Mouse (Mus musculus) telencephalon, adult 2 months (tissue): ENCODE measurements at regions not wholly inside any gene's neighbourhood (a gene's known extent, or its start where the extent isn't known, plus 50 kb on each side); places are given as distances from the start of the nearest gene placed in this dataset.

Experiments
- DNase-seq: peaks from one replicate; pipeline ENCODE4 v3.0.0-alpha.2; 2011; ENCODE audit warnings: low read depth, low spot score

DNA sequence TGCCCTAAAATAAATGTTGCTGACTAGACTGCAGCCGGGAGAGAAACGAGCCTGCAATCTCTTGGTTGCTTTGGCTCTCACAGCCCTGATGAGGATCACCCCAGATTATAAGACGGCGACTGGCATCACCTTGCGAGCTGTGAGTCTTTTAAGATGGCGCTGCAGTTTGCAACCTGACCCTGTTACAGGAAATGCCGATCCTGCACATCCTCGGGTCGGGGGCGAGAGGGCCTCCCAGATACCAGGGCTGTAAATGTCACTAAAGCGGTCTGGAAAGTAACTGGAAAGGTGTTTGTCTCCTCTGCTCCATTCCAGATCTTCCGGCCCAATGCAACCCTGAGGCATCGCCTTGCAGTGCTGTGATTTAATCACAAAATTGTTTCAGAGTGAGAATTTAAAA, 53.4 kb downstream of the Cartpt start:
- no peak for DNase-seq

DNA sequence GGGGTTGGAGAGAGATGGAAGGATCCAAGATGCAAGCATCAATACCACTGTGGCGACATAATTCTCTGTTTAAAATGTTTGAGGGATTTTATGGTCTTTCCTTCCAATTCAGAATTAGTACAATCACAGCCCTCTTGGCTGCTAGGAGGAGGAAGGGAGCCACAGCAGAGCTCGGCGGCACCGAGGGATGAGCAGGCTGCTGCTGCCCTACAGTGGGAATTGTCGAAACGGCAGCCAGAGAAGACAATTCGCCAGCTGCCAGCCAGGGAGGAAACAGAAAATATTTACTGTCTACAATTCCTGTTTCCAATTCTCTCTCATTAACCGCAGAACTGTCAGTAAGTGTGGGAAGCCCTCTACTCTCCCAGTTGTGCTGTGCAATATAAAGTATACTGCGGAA, 58.3 kb downstream of the Cartpt start:
- DNase-seq: no peak

DNA sequence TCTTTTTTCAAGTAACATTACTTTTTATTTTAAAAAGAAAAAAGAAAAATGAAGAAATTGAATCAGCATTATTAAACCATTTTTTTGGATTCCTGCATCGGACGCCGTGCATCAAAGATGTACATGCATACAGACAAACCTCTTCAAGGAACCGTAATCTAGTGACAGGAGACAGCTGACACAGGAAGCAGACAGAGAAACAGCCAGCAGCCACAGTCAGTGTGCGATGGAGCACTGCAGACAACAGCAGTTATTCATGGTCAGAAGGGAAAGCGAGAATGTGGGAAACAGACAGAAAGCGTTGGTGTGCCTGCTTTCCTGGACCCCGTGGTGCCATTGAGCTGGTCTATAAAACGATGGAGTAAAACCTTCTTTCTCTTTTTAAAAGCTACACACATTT, 61.4 kb downstream of the Cartpt start:
- DNase-seq: no peak

DNA sequence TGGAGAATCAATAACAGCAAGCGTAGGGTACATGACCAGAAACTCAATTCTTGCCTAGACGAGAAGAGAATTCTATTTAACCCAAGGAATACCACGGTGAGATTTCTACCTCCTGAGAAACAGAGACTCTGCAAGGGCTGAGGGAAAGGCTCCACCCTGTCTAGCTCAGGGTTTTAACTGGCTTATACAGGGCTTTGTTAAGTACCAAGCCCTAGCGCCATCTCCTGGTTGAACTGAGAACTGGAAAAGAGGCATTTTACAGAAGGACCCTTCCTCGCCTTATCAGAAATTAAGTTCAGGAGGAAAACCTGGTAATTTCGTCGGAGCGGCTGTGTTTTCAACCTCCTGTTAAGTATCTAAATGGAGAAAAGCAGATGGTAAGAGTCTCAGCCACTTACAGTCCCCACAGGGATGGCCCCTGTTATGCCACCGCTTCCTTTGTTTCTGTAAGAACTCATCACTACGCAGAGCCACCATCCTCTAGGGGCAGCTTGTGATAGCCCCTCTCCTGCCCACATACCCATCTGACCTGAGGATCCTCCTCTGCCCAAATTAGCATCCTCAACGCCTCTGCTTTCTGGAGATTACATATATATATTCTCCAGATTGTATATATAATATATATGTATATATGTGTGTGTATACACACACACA, 63.0 kb downstream of the Cartpt start:
- peak; percentile 78 for DNase-seq

DNA sequence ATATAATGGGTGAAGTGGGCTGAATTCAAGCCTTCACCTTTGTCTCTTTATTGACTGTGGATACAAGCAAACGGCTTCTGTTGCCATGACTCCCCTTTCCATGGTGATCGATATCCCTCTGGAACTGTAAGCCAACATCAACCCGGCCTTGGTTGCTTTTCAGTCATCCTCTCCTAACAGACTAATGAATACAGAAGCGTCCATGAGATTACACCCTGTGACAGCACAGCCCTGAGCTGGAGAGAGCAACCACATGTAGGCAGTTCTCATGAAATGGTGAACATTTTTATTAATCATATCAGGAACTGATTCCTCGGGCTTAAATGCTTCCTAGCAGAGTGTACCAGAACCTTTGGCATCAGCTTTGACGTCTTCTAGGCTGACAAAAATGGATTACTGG, 63.7 kb downstream of the Cartpt start:
- no peak for DNase-seq

DNA sequence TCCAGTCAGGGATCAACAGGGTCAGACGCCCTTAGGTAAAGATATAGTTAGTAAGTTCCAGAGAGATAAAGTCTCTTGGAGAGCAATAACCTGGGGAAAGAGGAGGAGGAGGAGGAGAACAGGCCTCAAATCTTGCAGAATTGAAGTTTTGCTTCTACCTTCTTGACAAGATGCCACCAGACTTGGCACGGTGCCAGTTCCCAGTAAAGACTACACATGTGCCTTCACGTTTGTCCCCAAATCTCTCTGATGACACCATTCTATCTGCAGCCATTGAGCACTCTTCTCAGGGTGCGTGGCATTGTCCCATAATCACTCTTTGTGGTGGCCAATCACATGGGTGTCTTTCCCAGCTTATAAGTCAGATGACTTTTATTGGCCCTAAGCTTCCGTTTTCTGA, 64.3 kb downstream of the Cartpt start:
- no peak for DNase-seq

DNA sequence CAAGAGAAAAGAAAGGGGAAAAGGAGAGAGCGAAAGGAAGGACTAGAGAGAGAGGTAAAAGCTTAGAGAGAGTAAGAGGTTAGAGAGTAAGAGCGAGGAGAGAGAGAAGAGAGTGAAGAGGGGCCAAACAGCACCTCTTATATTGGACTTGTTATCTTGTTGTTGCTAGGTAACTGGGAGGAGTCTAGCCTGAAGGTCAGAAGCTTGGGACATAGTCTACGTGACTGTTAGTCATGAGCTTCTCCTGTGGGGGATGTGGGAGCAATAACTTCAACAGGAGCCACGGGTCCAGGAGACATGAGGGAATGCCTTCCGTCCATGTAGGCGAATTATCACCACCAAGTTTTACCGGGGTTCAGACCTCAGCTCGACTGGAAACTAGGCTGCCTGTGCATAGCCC, 65.4 kb downstream of the Cartpt start:
- DNase-seq: no peak

DNA sequence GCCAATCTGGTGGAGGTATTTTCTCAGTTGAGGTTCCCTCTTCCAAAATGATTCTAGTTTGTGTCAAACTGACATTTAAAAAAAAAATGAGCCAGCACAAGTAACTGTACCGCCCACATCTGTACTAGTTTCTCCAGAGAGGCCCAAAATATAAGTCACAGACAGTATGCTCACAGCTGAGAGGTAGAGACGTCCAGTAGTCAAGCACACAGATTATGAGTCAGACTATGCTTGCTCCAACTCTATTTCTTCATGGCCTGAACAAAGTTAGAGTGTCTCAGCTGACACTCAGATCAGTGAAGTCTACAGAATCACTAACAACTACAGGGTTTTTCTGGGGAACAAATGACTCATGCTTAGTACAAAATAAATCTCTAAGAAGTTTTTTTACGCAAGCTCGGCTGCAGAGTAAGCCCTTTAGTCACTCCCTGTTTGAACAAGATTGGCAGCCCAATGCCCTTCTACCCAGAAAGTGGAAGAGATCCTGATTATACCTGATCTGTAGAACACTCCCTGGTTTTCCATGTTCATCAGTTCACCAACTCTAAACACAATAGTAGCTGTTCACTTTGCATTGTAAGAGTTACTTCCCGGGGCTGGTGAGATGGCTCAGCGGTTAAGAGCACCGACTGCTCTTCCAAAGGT, 70.7 kb downstream of the Cartpt start:
- peak; percentile 88 for DNase-seq

DNA sequence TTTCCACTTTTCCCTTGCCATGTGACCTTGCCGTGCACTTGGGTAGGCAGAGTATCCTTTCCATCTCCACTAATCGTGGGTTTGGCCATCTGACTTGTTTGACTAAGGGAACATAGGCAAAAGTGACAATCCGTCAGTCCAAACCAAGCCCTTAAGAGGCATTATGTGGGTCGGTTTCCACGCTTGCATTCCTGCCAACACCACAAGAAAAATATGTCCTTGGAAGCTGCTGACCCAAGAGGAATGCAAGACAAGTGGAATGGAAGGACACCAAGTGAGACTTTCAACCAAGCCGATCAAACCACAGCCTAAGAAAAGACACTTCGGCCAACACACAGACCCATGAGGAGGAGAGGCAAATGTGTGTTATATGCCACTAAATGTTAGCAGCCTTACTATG, 73.3 kb downstream of the Cartpt start:
- no peak for DNase-seq

DNA sequence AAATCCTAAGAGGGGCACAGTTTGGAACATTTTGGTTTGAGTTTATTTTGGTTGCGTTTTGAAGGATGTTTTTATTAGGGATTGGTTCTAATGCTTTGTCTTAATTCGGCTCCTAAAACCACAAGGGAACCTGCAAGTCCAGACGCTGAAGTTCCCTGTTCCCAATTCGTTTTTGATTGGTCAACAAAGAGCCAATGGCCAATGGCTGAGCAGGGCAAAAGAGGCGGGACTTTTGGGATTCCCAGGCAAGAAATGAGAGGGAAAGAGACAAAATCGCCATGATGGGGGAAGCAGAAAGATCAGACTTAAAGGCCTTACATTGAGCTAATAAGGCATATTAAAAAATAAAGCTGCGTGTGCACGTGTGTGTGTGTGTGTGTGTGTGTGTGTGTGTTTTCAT, 76.3 kb downstream of the Cartpt start:
- DNase-seq: no peak

DNA sequence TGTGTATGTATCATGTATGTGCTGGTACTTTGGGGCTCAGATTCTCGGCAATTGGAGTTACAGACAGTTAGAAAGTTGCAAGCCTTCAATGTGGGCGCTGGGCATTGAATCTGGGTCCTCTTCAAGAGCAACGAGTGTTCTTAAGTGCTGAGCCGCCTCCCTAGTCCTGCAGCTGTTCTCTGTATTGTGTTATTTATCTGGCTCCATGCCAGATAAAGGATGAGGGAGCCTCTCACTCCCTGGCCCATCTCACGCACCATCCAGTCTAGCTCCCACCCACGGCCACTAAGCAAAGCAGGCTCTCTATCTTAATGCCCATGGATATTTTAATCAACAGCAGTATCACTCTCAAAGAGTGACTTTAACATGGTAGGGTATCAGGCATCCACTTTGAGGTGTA, 84.2 kb downstream of the Cartpt start:
- no peak for DNase-seq

DNA sequence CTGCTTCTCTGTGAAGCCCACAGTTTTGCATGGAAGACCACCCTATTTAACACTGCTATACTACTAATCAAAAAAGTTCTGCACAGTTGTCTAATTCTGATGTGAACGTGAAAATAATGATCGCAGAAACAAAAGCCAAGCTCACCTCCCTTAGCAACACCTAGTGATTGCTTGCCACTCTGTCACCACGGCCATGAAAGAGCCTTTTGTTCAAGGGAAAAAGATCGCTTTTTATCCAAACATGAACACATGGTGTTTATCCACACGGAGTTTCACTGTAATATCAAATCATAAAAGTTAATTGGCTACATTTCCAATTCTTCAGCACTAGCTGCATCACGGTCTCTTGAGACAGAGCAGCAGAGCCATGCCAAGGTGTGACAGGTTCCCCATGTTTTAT, 85.1 kb downstream of the Cartpt start:
- no peak for DNase-seq

DNA sequence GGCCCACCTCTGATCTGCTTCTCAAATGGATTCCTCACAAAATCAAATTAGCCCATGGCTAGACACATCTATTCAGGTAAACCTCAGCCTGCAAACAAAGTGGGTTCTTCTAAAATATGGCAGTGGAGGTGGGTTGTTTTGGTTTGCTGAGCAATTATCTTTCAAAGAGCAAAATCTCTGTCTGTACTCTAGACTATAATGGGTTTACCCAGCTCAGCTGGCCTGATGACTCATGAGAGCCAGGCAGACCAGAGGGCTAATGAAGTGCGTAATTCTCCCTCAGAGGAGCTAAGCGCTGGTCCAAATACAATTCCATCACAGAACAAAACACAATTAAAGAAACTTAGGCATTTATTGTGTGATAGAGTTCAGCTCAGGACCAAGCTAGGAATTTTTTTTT, 86.1 kb downstream of the Cartpt start:
- no peak for DNase-seq

DNA sequence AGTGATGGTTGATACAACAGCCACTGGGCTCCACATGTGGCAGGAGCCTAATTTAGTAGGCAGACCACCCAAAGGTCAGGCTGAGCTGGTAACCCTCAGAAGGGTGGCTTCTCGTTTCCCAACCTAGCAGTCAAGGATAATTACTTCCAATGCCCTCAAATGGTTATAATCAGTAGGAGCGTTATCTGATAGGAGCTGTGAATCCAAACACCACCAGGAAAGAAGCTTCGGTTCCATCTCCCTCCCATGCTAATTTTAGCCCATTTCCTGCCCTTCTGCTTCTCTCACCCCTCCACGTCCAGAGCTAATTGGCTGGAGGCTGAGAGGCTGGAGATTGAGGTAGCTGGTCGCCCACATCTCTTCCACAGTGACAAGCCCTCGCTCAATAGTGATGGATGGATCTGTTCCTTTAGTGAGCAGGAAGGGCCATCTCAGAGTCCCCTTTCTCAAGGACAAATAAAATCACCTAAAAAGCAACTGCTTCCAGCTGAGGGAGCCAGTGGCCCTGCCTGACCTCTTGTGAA, 86.8 kb downstream of the Cartpt start:
- DNase-seq: no peak

DNA sequence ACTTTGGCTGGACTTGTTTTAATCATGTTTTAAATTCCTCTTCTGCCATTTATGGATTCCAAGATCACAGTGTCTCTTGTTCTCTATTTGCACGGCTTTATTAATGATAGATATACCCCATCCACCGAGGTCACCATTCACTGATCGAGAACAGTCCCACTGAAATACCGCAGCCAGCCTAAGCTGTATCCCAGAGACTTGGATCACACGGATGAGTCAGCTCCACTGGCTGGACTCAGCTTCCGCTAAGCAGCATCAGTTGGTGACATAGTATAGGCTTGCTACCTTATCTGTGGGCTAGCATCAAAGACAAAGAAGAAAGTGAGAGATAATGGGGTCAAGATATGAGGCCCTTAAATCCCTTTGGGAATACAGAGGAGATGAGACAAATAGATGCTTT, 106.4 kb downstream of the Cartpt start:
- no peak for DNase-seq

DNA sequence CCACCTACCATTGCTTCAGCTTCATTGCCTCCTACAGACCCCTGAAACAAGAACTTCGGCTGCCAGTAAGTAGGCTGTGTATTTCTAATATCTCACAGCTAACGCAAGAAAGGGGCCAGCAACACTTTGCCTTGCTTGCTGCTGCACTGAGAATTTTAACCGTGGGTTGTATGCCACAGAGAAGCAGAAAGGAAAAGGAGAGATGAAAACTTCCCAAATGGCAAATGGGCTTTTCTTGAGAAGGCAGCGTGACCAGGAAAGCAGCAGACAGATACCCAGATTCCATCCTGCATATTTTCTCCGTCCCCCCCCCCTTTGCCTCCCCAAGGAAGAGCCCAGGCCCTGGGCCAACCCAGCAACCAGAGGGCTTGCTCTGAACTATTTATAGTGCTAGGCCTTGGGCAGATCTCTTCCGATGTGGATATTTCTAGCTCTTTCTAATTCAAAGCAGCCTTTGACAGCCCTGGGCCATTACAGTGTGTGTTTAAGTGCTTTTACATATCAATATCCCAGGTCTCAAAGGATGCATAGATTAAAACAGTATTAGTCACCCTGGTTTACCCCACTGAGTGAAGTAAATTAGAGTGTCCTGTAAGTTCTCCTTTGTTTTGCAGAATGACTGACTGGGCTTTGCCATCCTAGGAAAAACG, 107.0 kb downstream of the Cartpt start:
- DNase-seq: no peak

DNA sequence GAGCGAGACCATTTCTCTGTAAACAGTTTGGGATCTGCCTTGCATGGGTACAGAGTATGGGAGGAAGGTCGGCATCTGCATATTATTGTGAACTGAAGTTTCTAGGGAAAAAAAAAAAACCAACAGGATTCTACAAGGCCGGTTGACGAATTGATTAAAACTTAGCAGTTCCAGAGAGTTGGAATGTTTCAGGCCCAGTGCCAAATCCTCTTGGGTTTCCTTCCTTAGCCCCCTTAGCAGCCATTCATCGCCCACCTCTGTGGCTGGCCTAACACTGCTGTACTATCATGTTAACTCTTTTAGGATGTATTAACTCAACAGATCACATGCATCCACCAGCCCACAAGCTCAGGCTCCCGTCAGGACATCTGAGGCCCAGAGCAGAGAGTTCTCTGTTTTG, 107.9 kb downstream of the Cartpt start:
- DNase-seq: no peak

DNA sequence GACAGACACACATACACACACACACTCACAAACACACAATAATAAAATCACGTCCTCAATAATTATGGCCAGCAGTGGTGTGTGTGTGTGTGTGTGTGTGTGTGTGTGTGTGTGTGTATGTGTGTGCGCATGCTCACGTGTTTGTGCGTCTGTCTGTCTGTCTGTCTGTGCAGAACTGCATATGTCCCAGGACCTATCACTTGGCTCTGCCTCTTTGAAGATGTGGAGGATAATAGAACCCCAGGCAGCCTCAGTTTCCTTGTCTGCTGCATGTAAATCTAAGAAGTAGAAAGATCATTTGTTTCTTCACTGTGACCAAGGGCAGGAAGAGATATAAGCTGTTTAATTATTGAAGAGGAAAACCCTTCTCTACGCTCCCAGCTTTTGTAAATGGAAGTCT, 109.9 kb downstream of the Cartpt start:
- DNase-seq: no peak

DNA sequence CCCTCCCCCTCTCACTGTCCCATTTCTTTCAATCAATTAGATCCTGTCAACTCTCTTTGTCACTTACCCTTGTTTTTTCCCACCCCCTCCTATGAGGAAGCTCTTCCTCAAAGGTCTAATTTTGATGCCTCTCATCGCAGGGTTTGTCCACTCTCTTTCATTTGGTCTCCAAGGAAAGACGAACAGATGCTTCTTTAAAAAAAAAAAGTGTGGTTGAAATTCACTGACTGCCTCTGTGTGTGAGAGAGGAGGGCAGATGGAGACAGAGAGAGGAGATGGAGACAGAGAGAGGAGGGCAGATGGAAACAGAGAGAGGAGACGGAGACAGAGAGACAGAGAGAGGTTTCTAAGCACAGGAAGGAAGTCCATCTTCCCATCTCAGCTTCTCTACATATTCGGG, 113.1 kb downstream of the Cartpt start:
- no peak for DNase-seq

DNA sequence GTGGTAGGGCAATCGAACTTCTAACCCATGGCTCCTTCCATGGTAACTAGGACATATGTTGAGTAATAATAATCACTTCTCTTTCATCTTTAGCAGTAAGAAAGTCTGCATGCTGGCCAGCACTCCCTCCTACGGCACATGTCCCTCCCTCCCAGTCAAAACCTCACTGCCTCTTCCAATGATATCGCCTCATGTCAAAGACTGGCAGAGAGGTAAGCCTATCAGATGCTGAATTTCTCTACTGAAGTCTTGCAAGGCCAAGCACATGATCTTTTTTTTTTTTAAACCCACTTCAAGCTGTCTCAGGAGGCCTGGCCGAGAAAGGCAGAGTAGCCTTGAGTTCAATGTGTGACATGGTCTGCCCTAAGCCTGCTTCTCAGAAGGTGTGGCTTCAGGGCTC, 115.5 kb downstream of the Cartpt start:
- no peak for DNase-seq

DNA sequence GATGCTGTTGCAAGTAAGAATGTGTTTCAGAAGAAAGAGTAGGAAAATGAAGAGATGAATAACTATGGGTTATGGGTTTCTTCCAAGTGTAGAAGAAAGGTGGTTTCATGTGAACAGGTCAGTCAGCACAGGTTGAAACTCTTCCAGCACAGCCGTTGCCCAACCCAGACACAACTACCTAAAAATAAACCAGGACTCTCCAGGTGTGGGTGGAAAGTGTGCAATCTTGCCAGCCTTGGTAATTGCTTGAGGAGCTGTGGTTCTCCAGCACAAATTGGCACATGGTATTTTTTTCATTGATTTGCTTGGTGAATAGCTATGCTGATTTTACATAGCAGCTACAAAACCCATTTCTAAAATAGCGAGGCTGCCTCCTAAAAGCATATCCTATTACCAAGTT, 116.6 kb downstream of the Cartpt start:
- DNase-seq: no peak

DNA sequence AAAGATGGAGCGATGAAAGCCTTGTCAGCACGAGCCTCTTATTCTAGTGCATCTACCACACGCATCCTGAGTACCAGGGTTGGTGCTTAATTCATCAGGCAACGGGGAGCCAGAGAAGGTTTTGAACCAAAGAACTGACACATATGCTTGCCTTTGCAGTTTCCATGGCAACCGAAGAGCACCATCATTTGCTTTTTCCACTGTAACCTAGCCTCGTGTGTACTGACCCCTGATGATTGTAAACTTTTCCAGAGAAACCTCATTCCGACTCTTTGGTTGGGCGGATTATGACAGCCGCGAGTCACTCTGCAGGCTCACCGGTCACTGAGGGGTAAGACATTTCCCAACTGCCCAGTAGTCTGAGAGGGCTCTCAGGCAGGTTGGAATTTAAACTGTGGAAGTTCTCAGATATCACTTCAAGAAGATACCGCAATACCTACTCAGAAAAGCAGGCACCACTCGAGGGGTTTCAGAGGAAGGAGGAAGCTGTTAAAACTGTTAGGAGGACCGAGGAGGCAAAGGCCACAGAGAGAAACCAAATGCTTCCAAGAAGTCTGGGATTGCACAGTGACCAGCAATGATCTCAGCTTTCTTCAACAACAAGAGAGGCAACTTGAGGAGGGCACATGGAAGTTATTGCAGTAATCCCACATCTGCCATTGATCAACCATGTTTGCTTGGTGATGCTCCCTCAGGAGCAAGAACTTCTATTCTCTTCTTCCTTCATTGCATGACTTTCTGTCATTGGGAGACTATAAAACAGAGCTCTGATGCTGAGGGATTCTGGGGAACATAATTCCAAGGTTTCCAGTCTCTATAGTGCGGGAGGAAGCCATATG, 117.8 kb downstream of the Cartpt start:
- no peak for DNase-seq
